8 mouse cellular contexts compared by ENCODE assay signal in the genomic region with DNA sequence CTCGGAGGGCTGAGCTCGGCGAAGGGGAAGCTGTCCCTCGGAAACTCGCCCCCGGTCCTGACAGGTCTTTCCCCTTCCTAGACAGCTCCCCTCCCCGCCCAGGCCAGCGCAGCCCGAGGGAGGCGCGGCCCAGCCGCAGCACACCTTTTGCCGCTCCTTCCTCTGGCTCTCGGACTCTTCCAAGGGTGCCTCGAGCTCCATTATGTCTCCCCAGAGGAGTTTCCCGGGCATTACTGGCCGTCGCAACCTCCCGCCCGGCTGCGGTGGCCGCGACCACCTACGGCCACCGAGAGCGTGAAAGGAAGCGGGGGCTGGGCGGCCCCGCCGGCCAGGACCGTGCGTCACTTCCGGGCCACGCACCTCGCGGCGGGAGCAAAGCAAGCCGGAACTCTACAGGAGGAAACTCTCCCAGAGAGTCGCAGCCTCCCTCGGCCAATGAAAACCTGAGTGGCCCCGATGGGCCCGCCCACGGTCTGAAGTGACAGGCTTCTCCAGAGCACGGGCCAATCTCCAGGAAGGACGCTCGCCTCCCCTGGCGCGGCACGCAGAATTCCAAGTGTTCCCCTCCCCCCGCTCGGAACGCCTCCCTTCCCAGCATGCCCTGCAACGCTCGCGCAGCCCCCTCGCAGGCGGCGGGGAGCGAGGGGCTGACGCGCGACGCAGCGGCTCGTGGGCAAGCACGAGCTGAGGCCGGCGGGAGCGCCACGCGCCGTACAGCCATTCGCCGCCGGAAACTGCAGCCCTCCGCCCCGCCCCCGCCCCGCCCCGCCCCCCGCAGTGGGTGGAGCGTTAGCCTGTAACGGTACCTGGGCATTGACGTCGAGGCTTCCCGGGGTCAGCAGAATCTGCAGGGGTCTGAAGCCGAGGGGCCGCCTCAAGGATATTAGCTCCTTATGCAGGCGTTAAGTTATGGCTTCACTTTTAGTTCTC. TPM values are rescaled to one million over a fixed set of nuclear protein-coding genes. Genes with fewer than 3 reads are reported as not detected.
A peak's percentile ranks its signal among the peaks of the same experiment; 100 is the strongest.
DNase-seq lines count a peak whose midpoint lies in the region; ATAC-seq and TF ChIP-seq lines count a peak whose summit lies in the region.

A gene (minus strand): TSS at position 338 of the 930 bp plus-strand sequence.

- intact Hi-C loops in gastrocnemius, adult 2 months (cut with DNase I): no loop called here
- intact Hi-C loops in left cerebral cortex, adult 2 months (cut with DNase I): loop anchor here (1.0 to 2.0 kb wide), 4 partner anchors 49 to 164 kb away; a partner anchor contains a TSS

- peak within 1 kb of the TSS; percentile 82 for H3K4me2 ChIP-seq in hindbrain, postnatal 0 days (ENCODE audit: low read depth, low read length)

- peak within 1 kb of the TSS; percentile 98 for H3K27ac ChIP-seq in gastrocnemius, adult 2 months
- peak within 1 kb of the TSS; percentile 97 for H3K27ac ChIP-seq in hindbrain, postnatal 0 days
- H3K27ac ChIP-seq in left cerebral cortex, adult 2 months: peak within 1 kb of the TSS; percentile 98

- peak; percentile 95 for ATAC-seq in common myeloid progenitor, adult 5-6 weeks (replicated peaks; ENCODE audit: low read depth, poor library complexity, severe bottlenecking)
- peak; percentile 100 for ATAC-seq in hindbrain, postnatal 0 days
- peak; percentile 95 for ATAC-seq in megakaryocyte, adult 5-6 weeks (ENCODE audit: poor library complexity, severe bottlenecking)

- under 1% methylated on average over 79 of the region's 89 CpGs for WGBS in hindbrain, postnatal 0 days

- H3K9me3 ChIP-seq in hindbrain, postnatal 0 days (ENCODE audit: low read length): no peaks in the 10 kb centered on the region

- H3K27me3 ChIP-seq in hindbrain, postnatal 0 days (ENCODE audit: insufficient read depth, low read length): no peaks in the 10 kb centered on the region

- peak within 1 kb of the TSS; percentile 96 for H3K9ac ChIP-seq in hindbrain, postnatal 0 days (replicated peaks; ENCODE audit: low read length)

- peak; percentile 100 for DNase-seq in ZHBTc4 (ENCODE audit: low read depth, low spot score)
- DNase-seq in gastrocnemius, adult 2 months: peak; percentile 99
- peak; percentile 100 for DNase-seq in hindbrain, postnatal 0 days (ENCODE audit: low spot score)
- DNase-seq in left cerebral cortex, adult 2 months (ENCODE audit: extremely low spot score in 1 of 2, low spot score in 2 of 2): peak; percentile 100
- DNase-seq in right cerebral cortex, adult 2 months (ENCODE audit: low spot score in 2 of 2): peak; percentile 99 to 100
- DNase-seq in urinary bladder, postnatal 14 days (ENCODE audit: low spot score): peak; percentile 99

- peaks cover 8% of the 10 kb centered on the region; the same call in 1 of the 2 replicates for H3K36me3 ChIP-seq in hindbrain, postnatal 0 days (ENCODE audit: insufficient read depth, low read length)

- no peak for TF ChIP-seq CTCF in gastrocnemius, adult 2 months (IDR thresholded peaks at IDR 0.05)
- TF ChIP-seq CTCF in hindbrain, postnatal 0 days (IDR thresholded peaks at IDR 0.05; ENCODE audit: low read depth): no peak
- no peak for TF ChIP-seq CTCF in left cerebral cortex, adult 2 months (IDR thresholded peaks at IDR 0.05)

- peak within 1 kb of the TSS; percentile 99 for H3K4me3 ChIP-seq in gastrocnemius, adult 2 months
- peak within 1 kb of the TSS; percentile 95 for H3K4me3 ChIP-seq in hindbrain, postnatal 0 days (ENCODE audit: low read length)
- peak within 1 kb of the TSS; percentile 98 for H3K4me3 ChIP-seq in left cerebral cortex, adult 2 months

- H3K4me1 ChIP-seq in hindbrain, postnatal 0 days (ENCODE audit: insufficient read depth, low read length): no peaks in the 10 kb centered on the region; the same call in 1 of the 2 replicates

RNA-seq across cellular contexts. Expression of the gene that starts here (rescaled TPM):
- 109 and 111 TPM in 2 replicates for total RNA-seq in common myeloid progenitor, adult 5-6 weeks (2017)
- 10 to 100 TPM; 47.9 to 50.7 TPM for total RNA-seq in gastrocnemius, adult 2 months (2021)
- total RNA-seq in hindbrain, postnatal 0 days (2014; rRNA removed): 27.5 and 34.8 TPM in 2 replicates
- 76.8 and 77.5 TPM in 2 replicates for polyA plus RNA-seq in hindbrain, postnatal 0 days (2015; fragmentation: Nextera tagmentation; extraction: Ambion mirVana)
- total RNA-seq in left cerebral cortex, adult 2 months (2021): 10 to 100 TPM; 86.3 to 91.1 TPM
- 62.9 and 70.3 TPM in 2 replicates for total RNA-seq in megakaryocyte, adult 5-6 weeks (2015)
- 54.4 and 58.3 TPM in 2 replicates for total RNA-seq in megakaryocyte, adult 5-6 weeks (2017)

Comparison
In these comparisons a context has a peak if more than half of its experiments do, and no peak if none do; other contexts are left out.
1. Peak in every context shown above with its lines: DNase-seq, ATAC-seq, H3K4me3 ChIP-seq and H3K27ac ChIP-seq.